ENCODE assay signal across 23 mouse cellular contexts in genomic region chr5:112409274-112409673, GRCm38 (mm10). TPM values are rescaled to one million over a fixed set of nuclear protein-coding genes. Genes with fewer than 3 reads are reported as not detected.
DNase-seq lines count a peak whose midpoint lies in the region; ATAC-seq lines count a peak whose summit lies in the region.
"Had no signal": no experiment of that assay in that cellular context is flagged by ENCODE, and none has a peak within 500 bp of the region (broad histone marks: within the 10 kb centered on the region; RNA-seq: fewer than 3 reads in every experiment).

No protein-coding gene starts in this region.

- ATAC-seq in hindbrain, embryonic 12.5 days (ENCODE audit: low FRiP score): no peak
- ATAC-seq in hindbrain, embryonic 16.5 days: no peak
- ATAC-seq: liver, postnatal 0 days had no signal

- whole genome bisulfite sequencing in hindbrain, embryonic 12.5 days: 60% methylated on average over 5 of the region's 5 CpGs
- 41% methylated on average over 5 of the region's 5 CpGs for WGBS in hindbrain, embryonic 16.5 days

- no peaks in the 10 kb centered on the region for H3K27me3 ChIP-seq in hindbrain, embryonic 12.5 days
- no peaks in the 10 kb centered on the region for H3K27me3 ChIP-seq in hindbrain, embryonic 16.5 days (replicated peaks; ENCODE audit: control insufficient read depth, insufficient read depth, low read length)

- no peak overlapping the region for H3K9ac ChIP-seq in hindbrain, embryonic 12.5 days
- H3K9ac ChIP-seq in hindbrain, embryonic 16.5 days (ENCODE audit: low read depth, low read length): no peak overlapping the region
- H3K9ac ChIP-seq: embryonic facial prominence, embryonic 15.5 days; liver, postnatal 0 days had no signal

- no peak overlapping the region for H3K4me3 ChIP-seq in hindbrain, embryonic 12.5 days
- H3K4me3 ChIP-seq in hindbrain, embryonic 16.5 days (ENCODE audit: low read length): no peak overlapping the region
- H3K4me3 ChIP-seq: embryonic facial prominence, embryonic 15.5 days; limb, embryonic 10.5 days; megakaryocyte, embryonic 14.5 days; myocyte had no signal

- H3K4me1 ChIP-seq in hindbrain, embryonic 12.5 days: peaks cover 24% of the 10 kb centered on the region
- H3K4me1 ChIP-seq in hindbrain, embryonic 16.5 days (ENCODE audit: control insufficient read depth, insufficient read depth, low read depth, low read length): peaks cover 22% of the 10 kb centered on the region

- DNase-seq in cerebellum, postnatal 10 days: peak; percentile 67 to 78
- DNase-seq in cerebellum, adult 9-10 months: no peak
- DNase-seq in retina, postnatal 1 day: peak; percentile 56
- no peak for DNase-seq in retina, embryonic 14.5 days (ENCODE audit: low spot score)
- DNase-seq in T-cell, adult 2 months (ENCODE audit: low spot score): no peak
- no peak for DNase-seq in kidney, postnatal 14 days
- DNase-seq: adrenal gland, adult 8-10 months; cerebellum, postnatal 36 days; kidney, adult 11 months; liver, postnatal 0 days; lung, postnatal 14 days; right cerebral cortex, adult 18-20 months had no signal

- no peaks in the 10 kb centered on the region for H3K36me3 ChIP-seq in hindbrain, embryonic 12.5 days
- H3K36me3 ChIP-seq in hindbrain, embryonic 16.5 days (ENCODE audit: control insufficient read depth, insufficient read depth, low read length): no peaks in the 10 kb centered on the region
- H3K36me3 ChIP-seq: embryonic facial prominence, embryonic 15.5 days; limb, embryonic 10.5 days had no signal

- no peak overlapping the region for H3K4me2 ChIP-seq in hindbrain, embryonic 12.5 days (replicated peaks)
- H3K4me2 ChIP-seq in hindbrain, embryonic 16.5 days (ENCODE audit: low read length): no peak overlapping the region
- H3K4me2 ChIP-seq: embryonic facial prominence, embryonic 15.5 days had no signal

- peak overlapping the region; percentile 24; the same call in 1 of the 2 replicates for H3K27ac ChIP-seq in hindbrain, embryonic 12.5 days
- H3K27ac ChIP-seq in hindbrain, embryonic 16.5 days (ENCODE audit: low read depth, low read length): no peak overlapping the region
- H3K27ac ChIP-seq: embryonic facial prominence, embryonic 15.5 days; kidney, postnatal 0 days; limb, embryonic 10.5 days; stomach, postnatal 0 days had no signal

- no peaks in the 10 kb centered on the region for H3K9me3 ChIP-seq in hindbrain, embryonic 12.5 days (replicated peaks)
- no peaks in the 10 kb centered on the region for H3K9me3 ChIP-seq in hindbrain, embryonic 16.5 days (ENCODE audit: control insufficient read depth, low read length)
- H3K9me3 ChIP-seq: embryonic facial prominence, embryonic 15.5 days; limb, embryonic 10.5 days had no signal

RNA-seq across cellular contexts. Expression of gene Asphd2, which starts 14.6 kb away (rescaled TPM):
- polyA plus RNA-seq in hindbrain, embryonic 12.5 days (2016; fragmentation: Nextera tagmentation; extraction: Ambion mirVana): 60.7 and 66.1 TPM in 2 replicates
- 29.5 and 37.0 TPM in 2 replicates for polyA plus RNA-seq in hindbrain, embryonic 16.5 days (2015; fragmentation: Nextera tagmentation; extraction: Ambion mirVana)
- polyA plus RNA-seq: liver, adult 2 months had no signal

RNA-seq across cellular contexts. Expression of gene Gm6588, which starts 40.0 kb away (rescaled TPM):
- polyA plus RNA-seq in hindbrain, embryonic 12.5 days (2016; fragmentation: Nextera tagmentation; extraction: Ambion mirVana): 0.37 and 0.64 TPM in 2 replicates
- polyA plus RNA-seq in hindbrain, embryonic 16.5 days (2015; fragmentation: Nextera tagmentation; extraction: Ambion mirVana): 0.62 and 0.68 TPM in 2 replicates
- polyA plus RNA-seq: embryonic facial prominence, embryonic 15.5 days; heart, embryonic 16.5 days; kidney, postnatal 0 days; limb, embryonic 10.5 days; liver, adult 2 months; liver, postnatal 0 days; myocyte; stomach, postnatal 0 days; thymus, postnatal 0 days had no signal

RNA-seq across cellular contexts. Expression of gene Gm6583, which starts 53.4 kb away (rescaled TPM):
- polyA plus RNA-seq in hindbrain, embryonic 12.5 days (2016; fragmentation: Nextera tagmentation; extraction: Ambion mirVana): 0.26 and 0.27 TPM in 2 replicates
- polyA plus RNA-seq in hindbrain, embryonic 16.5 days (2015; fragmentation: Nextera tagmentation; extraction: Ambion mirVana): 0.17 and 0.21 TPM in 2 replicates
- polyA plus RNA-seq: liver, adult 2 months had no signal

Comparison
In these comparisons a context has a peak if more than half of its experiments do, and no peak if none do; other contexts are left out.
1. DNase-seq: peak in cerebellum, postnatal 10 days (2 of 2) and retina, postnatal 1 day (single experiment); none in cerebellum, adult 9-10 months (single experiment), retina, embryonic 14.5 days (single experiment), T-cell, adult 2 months (single experiment) and kidney, postnatal 14 days (single experiment).